Mouse (Mus musculus) midbrain, embryonic 16.5 days (tissue): Measurements from ENCODE around the gene Ubl4b. TPM values are rescaled to one million over a fixed set of nuclear protein-coding genes. Genes with fewer than 3 reads are reported as not detected.

Experiments
- ATAC-seq: fragments of 200-750 bp; cut with Nextera tagmentation; 2 replicates; pipeline ENCODE4 v1.8.0; 2017; ENCODE audit warnings: moderate TSS enrichment
- H3K27ac ChIP-seq: fragments of 300-500 bp; sonication (generic); 2 replicates; pipeline ENCODE4 v1.5.1; 2014; ENCODE audit warnings: mild to moderate bottlenecking, low read length, mixed read lengths
- H3K27me3 ChIP-seq: fragments of 300-500 bp; sonication (generic); 2 replicates; pipeline ENCODE4 v1.6.1; 2014; ENCODE audit warnings: low read depth, low read length, mixed read lengths; ENCODE audit not compliant: control insufficient read depth, insufficient read depth
- H3K36me3 ChIP-seq: fragments of 300-500 bp; sonication (generic); 2 replicates; pipeline ENCODE4 v1.6.1; 2014; ENCODE audit warnings: mild to moderate bottlenecking, low read length, moderate library complexity, mixed read lengths; ENCODE audit not compliant: control insufficient read depth, insufficient read depth
- H3K4me1 ChIP-seq: fragments of 300-500 bp; sonication (generic); 2 replicates; pipeline ENCODE4 v1.6.1; 2014; ENCODE audit warnings: mild to moderate bottlenecking, low read length, mixed read lengths; ENCODE audit not compliant: control insufficient read depth, insufficient read depth
- H3K4me2 ChIP-seq: fragments of 300-500 bp; sonication (generic); 2 replicates; pipeline ENCODE4 v1.6.1; 2014; ENCODE audit warnings: mild to moderate bottlenecking, low read length, mixed read lengths
- H3K4me3 ChIP-seq: fragments of 300-500 bp; sonication (generic); 2 replicates; pipeline ENCODE4 v1.5.1; 2014; ENCODE audit warnings: low read depth, mild to moderate bottlenecking, low read length, moderate library complexity, mixed read lengths
- H3K9ac ChIP-seq: fragments of 300-500 bp; sonication (generic); 2 replicates; pipeline ENCODE4 v1.6.1; 2014; ENCODE audit warnings: low read depth, low read length, mixed read lengths
- H3K9me3 ChIP-seq: fragments of 300-500 bp; sonication (generic); replicated peaks from 2 replicates; pipeline ENCODE4 v1.6.1; 2014; ENCODE audit warnings: mild to moderate bottlenecking, low read length, mixed read lengths; ENCODE audit not compliant: control insufficient read depth, poor library complexity, severe bottlenecking
- WGBS: fragments of 180-500 bp; shearing (Covaris S2); extraction: QIAGEN DNeasy Blood & Tissue Kit; methylation state at CpG from one replicate; pipeline ENCODE4 v1.1.7; 2014; 5-methylcytosine and 5-hydroxymethylcytosine counted together
- polyA plus RNA-seq: library from polyadenylated mRNA; unstranded; fragments of >200 nt; fragmentation: Nextera tagmentation; extraction: Ambion mirVana; gene quantifications from 2 replicates; pipeline ENCODE4 v1.2.1, GENCODE M21; 2015

The Ubl4b gene
- polyA plus RNA-seq, 1 experiment from 2014 or later: not detected

GRCm38 (mm10) chr3:107517631-107518108 is 37.2 kb downstream of the Ubl4b start, which contains the start of gene Slc6a17:
Gene Slc6a17, minus strand, starts transcription at chr3:107518018.
- Histone ChIP-seq H3K27ac (peak within 1 kb of the TSS; percentile 91), H3K9me3 (no peaks in the 10 kb centered on the region), H3K27me3 (no peaks in the 10 kb centered on the region), H3K36me3 (no peaks in the 10 kb centered on the region), H3K4me3 (peak within 1 kb of the TSS; percentile 74), H3K4me1 (peaks cover 16% of the 10 kb centered on the region), H3K4me2 (peak within 1 kb of the TSS; percentile 86), H3K9ac (peak within 1 kb of the TSS; percentile 82)
- under 1% methylated on average over 63 of the region's 68 CpGs for WGBS
- peak; percentile 90 for ATAC-seq

- Histone ChIP-seq H3K4me3 (peak overlapping the region; percentile 74), H3K27me3 (no peaks in the 10 kb centered on the region), H3K27ac (peak overlapping the region; percentile 91), H3K4me1 (peaks cover 16% of the 10 kb centered on the region), H3K4me2 (peak overlapping the region; percentile 86), H3K9me3 (no peaks in the 10 kb centered on the region), H3K36me3 (no peaks in the 10 kb centered on the region), H3K9ac (peak overlapping the region; percentile 82)
- peak; percentile 87 for ATAC-seq
- WGBS: 3% methylated on average over 55 of the region's 55 CpGs
Observed at GRCm38 (mm10) chr3:107516776-107517630, 37.9 kb downstream of the Ubl4b start.

- Histone ChIP-seq H3K9ac (no peak overlapping the region), H3K4me2 (peak overlapping the region; percentile 86), H3K36me3 (no peaks in the 10 kb centered on the region), H3K27me3 (no peaks in the 10 kb centered on the region), H3K4me1 (peaks cover 16% of the 10 kb centered on the region), H3K4me3 (no peak overlapping the region), H3K9me3 (no peaks in the 10 kb centered on the region), H3K27ac (no peak overlapping the region)
- WGBS: 73% methylated on average over 4 of the region's 4 CpGs
- no peak for ATAC-seq
Observed at GRCm38 (mm10) chr3:107515989-107516388, 38.9 kb downstream of the Ubl4b start.

GRCm38 (mm10) chr3:107511416-107511815 is 43.5 kb downstream of the Ubl4b start:
- Histone ChIP-seq H3K4me2 (no peak overlapping the region), H3K9me3 (no peaks in the 10 kb centered on the region), H3K27me3 (no peaks in the 10 kb centered on the region), H3K9ac (no peak overlapping the region), H3K4me3 (no peak overlapping the region), H3K27ac (no peak overlapping the region), H3K4me1 (peaks cover 9% of the 10 kb centered on the region; the same call in 1 of the 2 replicates), H3K36me3 (no peaks in the 10 kb centered on the region)
- WGBS: 81% methylated on average over 3 of the region's 3 CpGs
- ATAC-seq: no peak

- Histone ChIP-seq H3K4me1 (peaks cover 8% of the 10 kb centered on the region), H3K4me3 (no peak overlapping the region), H3K27me3 (no peaks in the 10 kb centered on the region), H3K9me3 (no peaks in the 10 kb centered on the region), H3K36me3 (no peaks in the 10 kb centered on the region), H3K27ac (no peak overlapping the region), H3K4me2 (no peak overlapping the region), H3K9ac (no peak overlapping the region)
- no peak for ATAC-seq
- WGBS: 80% methylated on average over 8 of the region's 8 CpGs
Observed at GRCm38 (mm10) chr3:107508696-107509095, 46.2 kb downstream of the Ubl4b start.

- H3K9ac ChIP-seq: no peak overlapping the region
- H3K4me2 ChIP-seq: no peak overlapping the region
- H3K4me3 ChIP-seq: no peak overlapping the region
- no peak for ATAC-seq
- no peak overlapping the region for H3K27ac ChIP-seq
- no peaks in the 10 kb centered on the region for H3K9me3 ChIP-seq
- no peaks in the 10 kb centered on the region for H3K36me3 ChIP-seq
- WGBS: 90% methylated on average over 9 of the region's 9 CpGs
- H3K27me3 ChIP-seq: no peaks in the 10 kb centered on the region
- H3K4me1 ChIP-seq: peaks cover 8% of the 10 kb centered on the region
Observed at GRCm38 (mm10) chr3:107507966-107508365, 46.9 kb downstream of the Ubl4b start.

- H3K4me3 ChIP-seq: no peak overlapping the region
- H3K4me2 ChIP-seq: no peak overlapping the region
- peak overlapping the region; percentile 54; the same call in 1 of the 2 replicates for H3K27ac ChIP-seq
- no peaks in the 10 kb centered on the region for H3K36me3 ChIP-seq
- peaks cover 15% of the 10 kb centered on the region for H3K4me1 ChIP-seq
- no peaks in the 10 kb centered on the region for H3K27me3 ChIP-seq
- WGBS: 49% methylated on average over 4 of the region's 4 CpGs
- ATAC-seq: no peak
- H3K9me3 ChIP-seq: no peaks in the 10 kb centered on the region
- no peak overlapping the region for H3K9ac ChIP-seq
Observed at GRCm38 (mm10) chr3:107506531-107506930, 48.3 kb downstream of the Ubl4b start.

GRCm38 (mm10) chr3:107505464-107506367 is 49.2 kb downstream of the Ubl4b start:
- Histone ChIP-seq H3K27ac (peak overlapping the region; percentile 54), H3K9me3 (no peaks in the 10 kb centered on the region), H3K4me1 (peaks cover 20% of the 10 kb centered on the region), H3K27me3 (no peaks in the 10 kb centered on the region), H3K4me2 (no peak overlapping the region), H3K9ac (no peak overlapping the region), H3K36me3 (no peaks in the 10 kb centered on the region), H3K4me3 (no peak overlapping the region)
- WGBS: 18% methylated on average over 4 of the region's 4 CpGs
- peak; percentile 62 for ATAC-seq
